Mouse (Mus musculus) lung, postnatal 36 days (tissue): Measurements from ENCODE around the gene Xpr1.
A peak's percentile ranks its signal among the peaks of the same experiment; 100 is the strongest.
"Not testable (repeated sequence)": the region's sequence is repeated elsewhere in the genome, so short reads cannot be mapped to it uniquely, and the experiment has no call there.

Experiments used
- DNase-seq: peaks from one replicate; pipeline ENCODE4 v3.0.0; 2022; ENCODE audit warnings: mixed read lengths

Gene Xpr1

GRCm38 (mm10) chr1:155320091-155320833, 97.0 kb downstream of the Xpr1 start:
- no peak for DNase-seq

GRCm38 (mm10) chr1:155319513-155319912, 97.7 kb downstream of the Xpr1 start:
- DNase-seq: no peak

GRCm38 (mm10) chr1:155311672-155312071, 105.5 kb downstream of the Xpr1 start:
- DNase-seq: no peak

- no peak for DNase-seq
Observed at GRCm38 (mm10) chr1:155306879-155307278, 110.3 kb downstream of the Xpr1 start.

- no peak for DNase-seq
Observed at GRCm38 (mm10) chr1:155303402-155303801, 113.8 kb downstream of the Xpr1 start.

- DNase-seq: no peak
Observed at GRCm38 (mm10) chr1:155297615-155298014, 119.6 kb downstream of the Xpr1 start.

GRCm38 (mm10) chr1:155297203-155297602, 120.0 kb downstream of the Xpr1 start:
- no peak for DNase-seq

- peak; percentile 88 for DNase-seq
Observed at GRCm38 (mm10) chr1:155293446-155293845, 123.8 kb downstream of the Xpr1 start.

GRCm38 (mm10) chr1:155289411-155289810, 127.8 kb downstream of the Xpr1 start:
- no peak for DNase-seq

GRCm38 (mm10) chr1:155288033-155288432, 129.2 kb downstream of the Xpr1 start:
- no peak for DNase-seq

- DNase-seq: no peak
Observed at GRCm38 (mm10) chr1:155283808-155284207, 133.4 kb downstream of the Xpr1 start.

- peak; percentile 81 for DNase-seq
Observed at GRCm38 (mm10) chr1:155281003-155281793, 136.0 kb downstream of the Xpr1 start.

GRCm38 (mm10) chr1:155280306-155280705, 136.9 kb downstream of the Xpr1 start:
- DNase-seq: no peak

- no peak for DNase-seq
Observed at GRCm38 (mm10) chr1:155276381-155277033, 140.7 kb downstream of the Xpr1 start.

- no peak for DNase-seq
Observed at GRCm38 (mm10) chr1:155275793-155276192, 141.4 kb downstream of the Xpr1 start.

- DNase-seq: peak; percentile 53
Observed at GRCm38 (mm10) chr1:155274976-155275375, 142.2 kb downstream of the Xpr1 start.

- DNase-seq: no peak
Observed at GRCm38 (mm10) chr1:155272953-155273352, 144.3 kb downstream of the Xpr1 start.

GRCm38 (mm10) chr1:155262496-155262895, 154.7 kb downstream of the Xpr1 start:
- DNase-seq: not testable (repeated sequence)

GRCm38 (mm10) chr1:155254309-155254708, 162.9 kb downstream of the Xpr1 start:
- DNase-seq: no peak

- no peak for DNase-seq
Observed at GRCm38 (mm10) chr1:155253126-155253525, 164.1 kb downstream of the Xpr1 start.

GRCm38 (mm10) chr1:155252631-155253121, 164.5 kb downstream of the Xpr1 start:
- no peak for DNase-seq

- no peak for DNase-seq
Observed at GRCm38 (mm10) chr1:155251596-155251995, 165.6 kb downstream of the Xpr1 start.

- DNase-seq: no peak
Observed at GRCm38 (mm10) chr1:155250531-155251135, 166.6 kb downstream of the Xpr1 start.
